Mouse (Mus musculus) embryonic fibroblast, embryonic 13.5 days (primary cell): ENCODE measurements around the gene Fiz1. TPM values are rescaled to one million over a fixed set of nuclear protein-coding genes. Genes with fewer than 3 reads are reported as not detected.
"Not testable (repeated sequence)": the region's sequence is repeated elsewhere in the genome, so short reads cannot be mapped to it uniquely, and the experiment has no call there.

Experiments used
- H3K27ac ChIP-seq: 2 replicates; pipeline ENCODE4 v1.5.1; 2012; ENCODE audit warnings: low read length, control low read depth, inconsistent platforms; ENCODE audit not compliant: insufficient read depth
- H3K4me1 ChIP-seq: 2 replicates; pipeline ENCODE4 v1.6.1; 2011; ENCODE audit warnings: low read length; ENCODE audit not compliant: control insufficient read depth, insufficient read depth
- H3K4me3 ChIP-seq: 2 replicates; pipeline ENCODE4 v1.5.1; 2011; ENCODE audit warnings: mild to moderate bottlenecking, control low read depth, low read length; ENCODE audit not compliant: insufficient read depth
- CTCF ChIP-seq: IDR thresholded peaks from 2 replicates; pipeline ENCODE4 v1.5.1; 2011; ENCODE audit warnings: mild to moderate bottlenecking, control low read depth, low read length, moderate library complexity, borderline replicate concordance; ENCODE audit not compliant: insufficient read depth
- POLR2A ChIP-seq: IDR thresholded peaks from 2 replicates; pipeline ENCODE4 v1.6.1; 2011; ENCODE audit warnings: low read depth, mild to moderate bottlenecking, control low read depth, low read length, moderate library complexity
- polyA plus RNA-seq: library from polyadenylated mRNA; stranded (reverse); fragments of >200 nt; gene quantifications from 2 replicates; pipeline ENCODE4 v1.2.4, GENCODE M21; 2011; ENCODE audit warnings: low read depth; ENCODE audit not compliant: missing spikeins, insufficient read length

Fiz1 gene
- polyA plus RNA-seq, 1 experiment: 23.6 TPM

- Histone ChIP-seq H3K4me3 (peak overlapping the region; percentile 94), H3K27ac (no peak overlapping the region; the same call in 1 of the 2 replicates), H3K4me1 (peaks cover 2% of the 10 kb centered on the region; the same call in 1 of the 2 replicates)
- TF ChIP-seq CTCF (no peak), POLR2A (no peak)
Measured at GRCm38 (mm10) chr7:5021197-5021596, 6.7 kb upstream of the Fiz1 start.

- TF ChIP-seq POLR2A: no peak; the same call in 1 of the 2 replicates
- no peak for TF ChIP-seq CTCF
- Histone ChIP-seq H3K4me1 (peaks cover 2% of the 10 kb centered on the region; the same call in 1 of the 2 replicates), H3K27ac (peak overlapping the region; percentile 95), H3K4me3 (peak overlapping the region; percentile 94)
Measured at GRCm38 (mm10) chr7:5020685-5021084, 6.2 kb upstream of the Fiz1 start.

- Histone ChIP-seq H3K4me3 (peak within 1 kb of the TSS; percentile 94), H3K27ac (peak within 1 kb of the TSS; percentile 97), H3K4me1 (peaks cover 2% of the 10 kb centered on the region; the same call in 1 of the 2 replicates)
- TF ChIP-seq CTCF (no peak), POLR2A (peak; percentile 63)
Measured at GRCm38 (mm10) chr7:5020000-5020681, 5.6 kb upstream of the Fiz1 start, which contains the start of the genes Zfp865 and Ccdc106. Gene Zfp865, plus strand, starts transcription at chr7:5020376. Gene Ccdc106, plus strand, starts transcription at chr7:5020553.

GRCm38 (mm10) chr7:5019576-5019975 lies 5.1 kb upstream of the Fiz1 start:
- Histone ChIP-seq H3K27ac (peak overlapping the region; percentile 97), H3K4me3 (peak overlapping the region; percentile 38)
- H3K4me1 ChIP-seq: not testable (repeated sequence)

GRCm38 (mm10) chr7:5017931-5018330 lies 3.4 kb upstream of the Fiz1 start:
- peaks cover 2% of the 10 kb centered on the region; the same call in 1 of the 2 replicates for H3K4me1 ChIP-seq
- H3K4me3 ChIP-seq: no peak overlapping the region
- TF ChIP-seq POLR2A: no peak
- no peak for TF ChIP-seq CTCF
- peak overlapping the region; percentile 97; the same call in 1 of the 2 replicates for H3K27ac ChIP-seq

- TF ChIP-seq POLR2A (no peak), CTCF (no peak)
- Histone ChIP-seq H3K4me3 (no peak overlapping the region), H3K4me1 (peaks cover 2% of the 10 kb centered on the region; the same call in 1 of the 2 replicates), H3K27ac (no peak overlapping the region)
Measured at GRCm38 (mm10) chr7:5017352-5017751, 2.9 kb upstream of the Fiz1 start.

GRCm38 (mm10) chr7:5016920-5017319 lies 2.4 kb upstream of the Fiz1 start:
- Histone ChIP-seq H3K27ac (no peak overlapping the region), H3K4me1 (peaks cover 2% of the 10 kb centered on the region; the same call in 1 of the 2 replicates), H3K4me3 (no peak overlapping the region)
- no peak for TF ChIP-seq POLR2A
- no peak for TF ChIP-seq CTCF

- peak overlapping the region; percentile 66 for H3K4me3 ChIP-seq
- TF ChIP-seq POLR2A (no peak), CTCF (no peak)
- peaks cover 2% of the 10 kb centered on the region; the same call in 1 of the 2 replicates for H3K4me1 ChIP-seq
- peak overlapping the region; percentile 72 for H3K27ac ChIP-seq
Measured at GRCm38 (mm10) chr7:5016057-5016456, 1.6 kb upstream of the Fiz1 start.

- peak within 1 kb of the TSS; percentile 99 for H3K27ac ChIP-seq
- TF ChIP-seq POLR2A: peak; percentile 60
- TF ChIP-seq CTCF: no peak
- peaks cover 2% of the 10 kb centered on the region; the same call in 1 of the 2 replicates for H3K4me1 ChIP-seq
- H3K4me3 ChIP-seq: peak within 1 kb of the TSS; percentile 90
Measured at GRCm38 (mm10) chr7:5015118-5016001, 863 bp upstream of the Fiz1 start, which contains the start of gene Gm44973. Gene Gm44973, plus strand, starts transcription at chr7:5015496.
